Mouse (Mus musculus) megakaryocyte, embryonic 14.5 days (primary cell): ENCODE data around the gene Fam45a.

Experiments used
- FLI1 ChIP-seq: IDR thresholded peaks from 2 replicates; pipeline ENCODE4 v1.6.1; 2012; ENCODE audit warnings: low read length, inconsistent platforms, mixed read lengths
- GATA1 ChIP-seq: IDR thresholded peaks from 3 replicates; pipeline ENCODE4 v1.6.1; 2012; ENCODE audit warnings: mixed read lengths, low read length, inconsistent platforms, borderline replicate concordance

- TF ChIP-seq GATA1 (no peak), FLI1 (no peak)
These were observed 14.0 kb upstream of the Fam45a start for GRCm38 (mm10) chr19:60797415-60797814.
